1 mouse cellular context compared by ENCODE assay signal in genomic region chr11:50354162-50354561, GRCm38 (mm10).
TF ChIP-seq lines count a peak whose summit lies in the region.

Cby3 (plus strand) TSS chr11:50354462.

TF ChIP-seq in CH12.LX, 34 proteins besides CTCF, POLR2A, EP300 and RAD21 (continued from another document):
- no peak for TF ChIP-seq TBP (conservative IDR thresholded peaks at IDR 0.05; ENCODE audit: low read depth, low read length)
